Mouse (Mus musculus) G1E (cell line): ENCODE results near the gene Cmya5.

ENCODE experiments used
- CTCF ChIP-seq: IDR thresholded peaks from 2 replicates; pipeline ENCODE4 v1.5.1; 2012; ENCODE audit warnings: low read depth, low read length, inconsistent platforms, mixed read lengths
- GATA1 ChIP-seq: IDR thresholded peaks from 2 replicates; pipeline ENCODE4 v1.6.1; 2012; ENCODE audit warnings: borderline replicate concordance, low read length, inconsistent platforms, mixed read lengths
- POLR2AphosphoS5 ChIP-seq: IDR thresholded peaks from 2 replicates; pipeline ENCODE4 v1.6.1; 2012; ENCODE audit warnings: low read depth, low read length, inconsistent platforms; ENCODE audit not compliant: insufficient replicate concordance
- TAL1 ChIP-seq: conservative IDR thresholded peaks from 2 replicates; pipeline ENCODE4 v1.6.1; 2012; ENCODE audit warnings: low read depth, low read length, inconsistent platforms, mixed read lengths

DNA sequence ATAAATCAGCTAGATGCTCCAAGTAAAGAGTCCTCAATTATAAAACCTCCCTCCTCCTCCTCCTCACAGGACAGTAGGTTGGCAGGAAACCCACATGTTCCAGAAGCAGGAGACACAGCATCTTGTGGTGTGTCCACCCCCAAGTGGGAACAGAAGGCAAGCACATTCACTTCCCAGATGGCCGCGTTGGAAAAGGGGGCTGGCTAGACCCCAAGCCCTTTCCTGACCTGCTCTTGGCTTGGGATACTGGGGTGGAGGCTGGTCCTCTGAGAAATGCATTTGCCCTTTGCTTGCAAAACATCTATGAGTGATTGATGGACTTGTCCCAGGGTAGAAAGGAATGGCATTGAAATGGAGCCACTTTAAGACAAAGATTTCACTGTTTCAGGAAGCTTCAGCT, 142.1 kb downstream of the Cmya5 start:
- TF ChIP-seq POLR2AphosphoS5 (no peak), CTCF (no peak), GATA1 (no peak), TAL1 (no peak)
